ENCODE assay signal across 9 mouse cellular contexts in the genomic region with DNA sequence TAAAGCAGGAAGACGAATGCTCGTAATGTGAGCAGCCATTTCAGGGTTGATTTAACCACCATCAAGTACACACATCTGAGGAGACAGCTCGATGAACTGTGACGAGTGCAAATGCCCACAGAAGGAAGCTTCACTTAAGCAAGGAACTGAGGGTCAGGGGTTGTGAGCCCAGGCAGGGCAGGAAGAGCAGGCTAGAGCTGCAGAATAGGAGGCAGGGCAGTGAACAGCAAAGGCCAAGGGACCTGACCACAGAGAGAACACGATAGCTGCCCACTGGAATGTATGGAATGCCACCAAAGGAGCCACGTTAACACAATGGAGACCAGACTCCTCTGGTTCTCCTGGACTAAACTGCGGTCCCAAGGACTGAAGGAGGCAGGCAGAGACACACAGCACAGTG. TPM values are rescaled to one million over a fixed set of nuclear protein-coding genes. Genes with fewer than 3 reads are reported as not detected.
DNase-seq lines count a peak whose midpoint lies in the region; ATAC-seq and TF ChIP-seq lines count a peak whose summit lies in the region.
"Had no signal": no experiment of that assay in that cellular context is flagged by ENCODE, and none has a peak within 500 bp of the region (broad histone marks: within the 10 kb centered on the region; RNA-seq: fewer than 3 reads in every experiment).

No protein-coding gene starts in this region.

- peak overlapping the region; percentile 79 for H3K27ac ChIP-seq in heart, postnatal 0 days (ENCODE audit: low read depth)
- peak overlapping the region; percentile 29 for H3K27ac ChIP-seq in liver, embryonic 16.5 days (ENCODE audit: low read length)
- H3K27ac ChIP-seq in left cerebral cortex, adult 2 months, result no peak overlapping the region

- TF ChIP-seq CTCF in heart, postnatal 0 days (IDR thresholded peaks at IDR 0.05; ENCODE audit: low read depth), result no peak
- TF ChIP-seq CTCF in left cerebral cortex, adult 2 months (IDR thresholded peaks at IDR 0.05), result no peak

- no peaks in the 10 kb centered on the region for H3K9me3 ChIP-seq in heart, postnatal 0 days (replicated peaks; ENCODE audit: control insufficient read depth, low read length)
- no peaks in the 10 kb centered on the region for H3K9me3 ChIP-seq in liver, embryonic 16.5 days (replicated peaks; ENCODE audit: control insufficient read depth, low read length)

- peak; percentile 76 for ATAC-seq in heart, postnatal 0 days (ENCODE audit: insufficient read depth, low read depth)
- peak; percentile 23; the same call in 1 of the 2 replicates for ATAC-seq in liver, embryonic 16.5 days (ENCODE audit: low read depth)

- TF ChIP-seq EP300 in heart, postnatal 0 days (IDR thresholded peaks at IDR 0.05; ENCODE audit: low read depth), result no peak

- peak; percentile 65 for DNase-seq in heart, adult 11 months
- DNase-seq in heart, postnatal 14 days, result no peak
- DNase-seq in 3T3-L1 (ENCODE audit: low read depth, low spot score), result peak; percentile 99
- peak; percentile 60 for DNase-seq in heart, postnatal 0 days (ENCODE audit: low spot score)
- DNase-seq in adrenal gland, adult (ENCODE audit: inconsistent age in 2 of 2, low spot score in 1 of 2), result no peak
- DNase-seq in right cerebral cortex, postnatal 36 days (ENCODE audit: low spot score in 2 of 2), result no peak
- no peak for DNase-seq in left cerebral cortex, adult 2 months (ENCODE audit: extremely low spot score in 1 of 2, low spot score in 2 of 2)
- DNase-seq: cerebellum, adult 9-11 months had no signal

- H3K36me3 ChIP-seq in heart, postnatal 0 days (replicated peaks; ENCODE audit: control insufficient read depth, insufficient read depth, low read length), result no peaks in the 10 kb centered on the region
- no peaks in the 10 kb centered on the region for H3K36me3 ChIP-seq in liver, embryonic 16.5 days (ENCODE audit: control insufficient read depth, insufficient read depth)

- no peak overlapping the region for H3K4me3 ChIP-seq in heart, postnatal 0 days (ENCODE audit: low read depth, low read length)
- H3K4me3 ChIP-seq in liver, embryonic 16.5 days (ENCODE audit: low read depth, low read length), result no peak overlapping the region
- H3K4me3 ChIP-seq in left cerebral cortex, adult 2 months, result no peak overlapping the region

- H3K4me1 ChIP-seq in heart, postnatal 0 days (ENCODE audit: control insufficient read depth, insufficient read depth), result peaks cover 7% of the 10 kb centered on the region
- peaks cover 25% of the 10 kb centered on the region for H3K4me1 ChIP-seq in liver, embryonic 16.5 days (ENCODE audit: control insufficient read depth, low read depth, low read length)

- H3K4me2 ChIP-seq in heart, postnatal 0 days (ENCODE audit: low read depth, low read length), result peak overlapping the region; percentile 22; the same call in 1 of the 2 replicates
- no peak overlapping the region for H3K4me2 ChIP-seq in liver, embryonic 16.5 days (ENCODE audit: low read depth, low read length)

- no peaks in the 10 kb centered on the region for H3K27me3 ChIP-seq in heart, postnatal 0 days (ENCODE audit: control insufficient read depth, insufficient read depth, low read length)
- H3K27me3 ChIP-seq in liver, embryonic 16.5 days (ENCODE audit: control insufficient read depth, insufficient read depth, low read depth, low read length), result no peaks in the 10 kb centered on the region

- 17% methylated on average over 7 of the region's 7 CpGs for WGBS in heart, postnatal 0 days
- 40% methylated on average over 7 of the region's 7 CpGs for WGBS in liver, embryonic 16.5 days (ENCODE audit: insufficient replicate concordance)

- no peak overlapping the region for H3K9ac ChIP-seq in heart, postnatal 0 days (replicated peaks; ENCODE audit: low read depth, low read length)
- H3K9ac ChIP-seq in liver, embryonic 16.5 days (ENCODE audit: low read depth, low read length), result no peak overlapping the region

- intact Hi-C loops in heart, postnatal 14 days (cut with DNase I), result no loop called here
- intact Hi-C loops in left cerebral cortex, adult 2 months (cut with DNase I), result no loop called here

RNA-seq across cellular contexts. Expression of a gene that starts 5.5 kb away (rescaled TPM):
- total RNA-seq in heart, postnatal 14 days (2021), result 10 to 100 TPM; 14.6 to 16.2 TPM
- total RNA-seq in heart, postnatal 0 days (2014; rRNA removed; ENCODE audit: low replicate concordance), result 24.8 and 30.8 TPM in 2 replicates
- polyA plus RNA-seq in heart, postnatal 0 days (2015; fragmentation: Nextera tagmentation; extraction: Ambion mirVana), result 11.7 and 13.3 TPM in 2 replicates
- 10.9 and 11.1 TPM in 2 replicates for polyA plus RNA-seq in liver, embryonic 16.5 days (2015; fragmentation: Nextera tagmentation; extraction: Ambion mirVana)
- 10 to 100 TPM; 10.9 to 12.7 TPM for total RNA-seq in left cerebral cortex, adult 2 months (2021)

RNA-seq across cellular contexts. Expression of a gene that starts 35.6 kb away (rescaled TPM):
- total RNA-seq in heart, postnatal 14 days (2021), result 10 to 100 TPM; 86.5 to 88.7 TPM
- total RNA-seq in heart, postnatal 0 days (2014; rRNA removed; ENCODE audit: low replicate concordance), result 37.4 and 38.9 TPM in 2 replicates
- 36.6 and 40.0 TPM in 2 replicates for polyA plus RNA-seq in heart, postnatal 0 days (2015; fragmentation: Nextera tagmentation; extraction: Ambion mirVana)
- 53.0 and 60.0 TPM in 2 replicates for polyA plus RNA-seq in liver, embryonic 16.5 days (2015; fragmentation: Nextera tagmentation; extraction: Ambion mirVana)
- total RNA-seq in left cerebral cortex, adult 2 months (2021), result 10 to 100 TPM; 91.5 to 92.9 TPM

RNA-seq across cellular contexts. Expression of a gene that starts 51.9 kb away (rescaled TPM):
- total RNA-seq in heart, postnatal 14 days (2021), result 10 to 100 TPM in 1 of 2 experiments, 1 to 10 TPM in 1; 9.5 to 10.9 TPM
- 13.9 and 19.5 TPM in 2 replicates for total RNA-seq in heart, postnatal 0 days (2014; rRNA removed; ENCODE audit: low replicate concordance)
- 16.9 and 17.8 TPM in 2 replicates for polyA plus RNA-seq in heart, postnatal 0 days (2015; fragmentation: Nextera tagmentation; extraction: Ambion mirVana)
- 7.5 and 7.7 TPM in 2 replicates for polyA plus RNA-seq in liver, embryonic 16.5 days (2015; fragmentation: Nextera tagmentation; extraction: Ambion mirVana)
- total RNA-seq in left cerebral cortex, adult 2 months (2021), result 10 to 100 TPM in 1 of 2 experiments, 1 to 10 TPM in 1; 9.1 to 11.1 TPM

Comparison
In these comparisons a context has a peak if more than half of its experiments do, and no peak if none do; other contexts are left out.
1. DNase-seq: peak in heart, adult 11 months (single experiment), 3T3-L1 (single experiment) and heart, postnatal 0 days (single experiment); none in heart, postnatal 14 days (0 of 2), adrenal gland, adult (0 of 2), right cerebral cortex, postnatal 36 days (0 of 2) and left cerebral cortex, adult 2 months (0 of 2).